In genomic region chr4:36331741-36332140, GRCm38 (mm10) we compare ENCODE assay signal across 15 mouse cellular contexts.
"Had no signal": no experiment of that assay in that cellular context is flagged by ENCODE, and none has a peak within 500 bp of the region (broad histone marks: within the 10 kb centered on the region; RNA-seq: fewer than 3 reads in every experiment).

No protein-coding gene starts in this region.

- DNase-seq: cerebellum, adult 9-11 months; cerebellum, postnatal 10 days; cerebellum, postnatal 14 days; cerebellum, postnatal 25 days; cerebellum, postnatal 36 days; embryo, embryonic 11 days; forebrain, postnatal 0 days; gastrocnemius, adult 2 months; gastrocnemius, postnatal 10 days; gastrocnemius, postnatal 14 days; gastrocnemius, postnatal 25 days; gastrocnemius, postnatal 36 days; heart, adult 11 months; heart, adult 18-20 months; heart, adult 2 months had no signal
